Mouse (Mus musculus) liver, embryonic 16.5 days (tissue): ENCODE results near the gene 4921509C19Rik. TPM values are rescaled to one million over a fixed set of nuclear protein-coding genes. Genes with fewer than 3 reads are reported as not detected.
"Not testable (repeated sequence)": the region's sequence is repeated elsewhere in the genome, so short reads cannot be mapped to it uniquely, and the experiment has no call there.

Experiments
- ATAC-seq: fragments of 200-750 bp; cut with Nextera tagmentation; 2 replicates; pipeline ENCODE4 v1.8.0; 2017; ENCODE audit warnings: low read depth, mild to moderate bottlenecking, moderate number of reproducible peaks, moderate library complexity
- H3K27ac ChIP-seq: fragments of 300-500 bp; sonication (generic); 2 replicates; pipeline ENCODE4 v1.5.1; 2014; ENCODE audit warnings: mild to moderate bottlenecking, low read length
- H3K27me3 ChIP-seq: fragments of 300-500 bp; sonication (generic); 2 replicates; pipeline ENCODE4 v1.6.1; 2014; ENCODE audit warnings: low read depth, low read length, mixed read lengths; ENCODE audit not compliant: control insufficient read depth, insufficient read depth
- H3K36me3 ChIP-seq: fragments of 300-500 bp; sonication (generic); 2 replicates; pipeline ENCODE4 v1.6.1; 2014; ENCODE audit warnings: mild to moderate bottlenecking; ENCODE audit not compliant: control insufficient read depth, insufficient read depth
- H3K4me1 ChIP-seq: fragments of 300-500 bp; sonication (generic); 2 replicates; pipeline ENCODE4 v1.6.1; 2014; ENCODE audit warnings: low read depth, low read length, mixed read lengths; ENCODE audit not compliant: control insufficient read depth
- H3K4me2 ChIP-seq: fragments of 300-500 bp; sonication (generic); 2 replicates; pipeline ENCODE4 v1.6.1; 2014; ENCODE audit warnings: low read depth, low read length, mixed read lengths
- H3K4me3 ChIP-seq: fragments of 300-500 bp; sonication (generic); 2 replicates; pipeline ENCODE4 v1.5.1; 2014; ENCODE audit warnings: low read depth, mild to moderate bottlenecking, low read length
- H3K9ac ChIP-seq: fragments of 300-500 bp; sonication (generic); 2 replicates; pipeline ENCODE4 v1.6.1; 2014; ENCODE audit warnings: low read depth, low read length
- H3K9me3 ChIP-seq: fragments of 300-500 bp; sonication (generic); replicated peaks from 2 replicates; pipeline ENCODE4 v1.6.1; 2016; ENCODE audit warnings: low read length; ENCODE audit not compliant: control insufficient read depth
- WGBS: fragments of 180-500 bp; shearing (Covaris S2); extraction: QIAGEN DNeasy Blood & Tissue Kit; methylation state at CpG from one replicate; pipeline ENCODE4 v1.1.7; 2014; ENCODE audit not compliant: insufficient replicate concordance; 5-methylcytosine and 5-hydroxymethylcytosine counted together
- polyA plus RNA-seq: library from polyadenylated mRNA; unstranded; fragments of >200 nt; fragmentation: Nextera tagmentation; extraction: Ambion mirVana; gene quantifications from 2 replicates; pipeline ENCODE4 v1.2.1, GENCODE M21; 2015

4921509C19Rik gene
- polyA plus RNA-seq, result not detected in 2 replicates

DNA sequence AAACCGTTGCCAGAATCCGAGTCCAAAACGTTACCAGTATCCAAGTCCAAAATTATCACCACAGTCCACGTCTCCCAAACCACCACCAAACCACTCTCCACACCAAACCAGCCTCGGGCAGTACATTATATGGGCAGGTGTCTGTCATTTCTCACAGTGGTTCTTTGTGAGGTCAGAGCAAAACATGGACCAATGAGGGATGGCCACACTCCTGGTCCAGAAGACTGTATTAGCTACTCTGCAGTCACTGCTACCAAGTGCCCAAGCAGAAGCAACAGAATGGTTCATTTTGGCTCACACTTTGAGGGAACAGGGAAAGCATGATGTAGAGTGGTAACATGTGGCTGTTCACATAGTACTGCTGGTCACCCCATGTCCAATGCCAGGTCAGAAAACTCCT, at the start of gene 4921509C19Rik:
4921509C19Rik (minus strand) TSS at position 101 of the 400 bp plus-strand sequence.
- not testable (repeated sequence) for ATAC-seq, H3K9ac ChIP-seq, H3K4me1 ChIP-seq, H3K9me3 ChIP-seq, H3K4me2 ChIP-seq, H3K27ac ChIP-seq, H3K4me3 ChIP-seq, H3K36me3 ChIP-seq, H3K27me3 ChIP-seq
- 62% methylated on average over 5 of the region's 5 CpGs for WGBS

DNA sequence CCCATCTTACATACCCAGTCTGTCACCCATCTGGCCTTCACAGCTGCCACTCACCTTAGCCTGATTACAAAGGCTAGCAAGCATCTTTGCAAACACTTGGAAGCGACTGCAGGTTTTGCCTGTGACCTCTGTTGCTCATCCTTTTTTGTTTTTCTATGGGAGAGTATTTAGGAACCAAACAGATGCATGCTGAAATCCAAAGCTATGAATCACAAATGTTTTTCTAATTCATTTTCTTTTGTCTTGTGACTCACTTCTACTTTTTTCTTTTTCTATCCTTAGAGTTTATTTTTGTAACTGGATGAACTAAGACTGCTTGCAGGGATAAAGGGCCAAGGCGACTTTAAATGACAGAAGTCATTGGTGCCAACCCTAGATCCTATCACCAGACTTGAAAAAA, 49.6 kb upstream of the 4921509C19Rik start:
- no peaks in the 10 kb centered on the region for H3K36me3 ChIP-seq
- WGBS, result 51% methylated on average over 2 of the region's 2 CpGs
- no peak overlapping the region for H3K4me3 ChIP-seq
- H3K4me2 ChIP-seq, result no peak overlapping the region
- ATAC-seq, result no peak
- H3K27me3 ChIP-seq, result no peaks in the 10 kb centered on the region
- H3K27ac ChIP-seq, result no peak overlapping the region
- H3K4me1 ChIP-seq, result no peaks in the 10 kb centered on the region; the same call in 1 of the 2 replicates
- no peaks in the 10 kb centered on the region for H3K9me3 ChIP-seq
- no peak overlapping the region for H3K9ac ChIP-seq

DNA sequence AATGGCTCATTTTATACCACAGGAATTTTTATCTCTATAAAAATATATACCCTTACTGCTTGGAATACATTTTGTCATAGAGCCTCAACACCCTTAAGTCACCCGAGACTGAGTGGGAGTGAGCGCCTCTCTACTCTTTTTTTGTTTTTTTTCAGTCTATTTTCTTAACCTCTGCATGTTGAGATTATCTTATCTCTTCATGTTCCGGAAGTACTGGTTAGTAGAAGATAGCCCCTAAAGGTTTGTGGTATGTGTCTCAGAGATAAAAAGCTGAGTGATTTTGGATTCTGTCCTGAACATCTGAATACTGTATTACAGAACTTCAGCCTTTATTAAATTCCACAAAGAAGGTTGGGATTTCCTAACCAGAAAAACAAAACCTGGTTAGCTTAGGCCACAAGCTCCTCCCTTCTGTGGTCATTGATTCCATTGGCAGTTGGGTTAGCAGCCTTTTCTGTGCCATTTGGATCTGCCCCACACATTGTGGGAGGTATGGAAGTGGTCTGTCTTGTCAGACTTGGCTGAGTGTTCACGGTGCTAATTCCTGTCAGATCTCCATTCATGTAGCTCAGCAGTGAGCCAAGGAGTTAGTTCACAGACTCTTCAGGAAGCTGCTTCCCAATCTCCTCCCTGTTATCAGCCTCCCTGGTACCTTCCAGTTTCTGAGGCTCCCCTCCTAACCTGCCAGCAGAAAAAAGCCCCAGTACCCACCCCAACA, 48.5 kb upstream of the 4921509C19Rik start:
- 14% methylated on average over 4 of the region's 4 CpGs for WGBS
- H3K36me3 ChIP-seq, result no peaks in the 10 kb centered on the region
- no peak overlapping the region for H3K27ac ChIP-seq
- no peaks in the 10 kb centered on the region for H3K9me3 ChIP-seq
- no peak overlapping the region for H3K9ac ChIP-seq
- H3K27me3 ChIP-seq, result no peaks in the 10 kb centered on the region
- no peaks in the 10 kb centered on the region; the same call in 1 of the 2 replicates for H3K4me1 ChIP-seq
- H3K4me3 ChIP-seq, result no peak overlapping the region
- H3K4me2 ChIP-seq, result no peak overlapping the region
- peak; percentile 21; the same call in 1 of the 2 replicates for ATAC-seq

DNA sequence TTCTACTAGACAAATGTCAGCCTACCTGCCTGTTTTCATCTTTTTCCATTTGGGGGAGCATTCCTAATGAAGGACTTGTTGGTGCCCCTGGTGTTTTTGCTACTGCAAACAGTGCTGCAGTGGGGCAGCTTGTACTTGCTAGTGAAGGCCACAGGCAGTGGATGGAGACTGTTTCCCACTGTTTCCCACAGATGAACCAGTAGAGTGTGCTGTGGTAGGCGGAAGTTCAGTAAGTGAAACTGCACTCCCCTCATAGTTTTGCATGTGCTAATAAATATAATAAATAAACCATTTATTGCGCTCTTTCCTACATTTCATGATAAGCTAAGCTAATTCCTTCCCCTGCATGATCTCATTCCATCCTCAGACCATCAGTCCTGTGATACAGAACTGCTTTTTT, 43.0 kb upstream of the 4921509C19Rik start:
- H3K9me3 ChIP-seq, result no peaks in the 10 kb centered on the region
- H3K4me2 ChIP-seq, result no peak overlapping the region
- peaks cover 7% of the 10 kb centered on the region for H3K36me3 ChIP-seq
- no peak overlapping the region for H3K9ac ChIP-seq
- H3K27ac ChIP-seq, result no peak overlapping the region
- no peak for ATAC-seq
- H3K4me1 ChIP-seq, result no peaks in the 10 kb centered on the region
- WGBS, result 73% methylated on average over 2 of the region's 2 CpGs
- H3K27me3 ChIP-seq, result no peaks in the 10 kb centered on the region
- H3K4me3 ChIP-seq, result no peak overlapping the region

DNA sequence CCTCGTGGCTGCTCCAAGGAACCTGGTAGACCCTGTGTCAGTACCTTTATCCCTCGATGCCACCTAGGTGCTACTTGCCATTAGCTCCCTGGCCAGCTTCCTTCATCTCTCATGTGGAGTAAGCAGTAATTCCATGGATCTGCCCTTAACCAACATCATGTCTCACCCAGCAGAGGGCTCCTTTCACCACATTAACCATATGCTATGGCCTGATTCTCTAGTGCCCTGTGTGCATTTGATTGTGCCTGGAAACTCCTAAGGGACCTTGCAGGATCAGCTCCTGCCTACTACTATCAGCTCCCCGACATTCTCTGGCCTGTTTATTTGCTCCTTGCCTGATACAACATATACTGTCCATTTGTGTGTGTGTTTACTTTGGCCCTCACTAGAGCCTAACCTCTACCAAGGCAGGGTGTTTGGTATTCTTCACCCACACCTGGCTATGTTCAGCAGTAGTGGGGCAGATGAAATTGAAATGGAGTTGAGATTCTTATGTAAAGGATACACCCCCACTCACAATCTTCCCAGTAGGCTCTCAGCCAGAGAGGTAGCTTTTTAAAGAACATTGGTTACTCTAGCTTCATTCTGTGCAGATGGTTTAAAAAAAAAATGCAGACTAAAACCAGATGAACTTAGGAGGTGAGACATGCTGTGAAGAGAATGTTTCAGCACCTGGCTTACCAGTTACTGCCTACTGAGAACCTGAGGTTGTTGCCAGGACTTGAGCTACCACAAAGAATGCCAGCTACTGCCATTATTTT, 37.8 kb upstream of the 4921509C19Rik start:
- Histone ChIP-seq H3K27ac (no peak overlapping the region), H3K27me3 (no peaks in the 10 kb centered on the region), H3K4me2 (no peak overlapping the region), H3K9ac (no peak overlapping the region), H3K9me3 (no peaks in the 10 kb centered on the region), H3K36me3 (peaks cover 24% of the 10 kb centered on the region), H3K4me3 (no peak overlapping the region), H3K4me1 (no peaks in the 10 kb centered on the region)
- ATAC-seq, result no peak
- WGBS, result 62% methylated on average over 3 of the region's 3 CpGs

DNA sequence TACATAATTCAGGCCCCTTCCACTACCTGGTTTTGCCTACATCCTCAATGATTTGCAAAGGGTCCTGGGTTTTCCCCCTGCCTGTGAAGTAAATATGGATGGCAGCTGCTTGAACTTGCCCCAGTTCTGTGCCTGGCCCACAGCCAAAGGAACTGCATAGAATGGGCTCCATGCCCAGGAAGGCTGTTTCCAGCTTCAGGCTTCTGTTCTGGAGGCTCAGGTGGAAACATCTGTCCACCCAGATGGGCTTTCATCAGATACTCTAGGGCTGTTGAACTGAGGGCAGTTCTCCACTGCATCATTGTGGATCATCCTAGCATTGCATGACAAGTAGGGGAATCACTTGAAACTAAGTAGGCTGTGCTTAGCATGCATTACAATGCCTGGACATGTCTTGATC, 36.2 kb upstream of the 4921509C19Rik start:
- Histone ChIP-seq H3K4me1 (no peaks in the 10 kb centered on the region), H3K36me3 (peaks cover 29% of the 10 kb centered on the region), H3K9me3 (no peaks in the 10 kb centered on the region), H3K4me2 (no peak overlapping the region), H3K27ac (no peak overlapping the region), H3K27me3 (no peaks in the 10 kb centered on the region), H3K4me3 (no peak overlapping the region), H3K9ac (no peak overlapping the region)
- ATAC-seq, result no peak

DNA sequence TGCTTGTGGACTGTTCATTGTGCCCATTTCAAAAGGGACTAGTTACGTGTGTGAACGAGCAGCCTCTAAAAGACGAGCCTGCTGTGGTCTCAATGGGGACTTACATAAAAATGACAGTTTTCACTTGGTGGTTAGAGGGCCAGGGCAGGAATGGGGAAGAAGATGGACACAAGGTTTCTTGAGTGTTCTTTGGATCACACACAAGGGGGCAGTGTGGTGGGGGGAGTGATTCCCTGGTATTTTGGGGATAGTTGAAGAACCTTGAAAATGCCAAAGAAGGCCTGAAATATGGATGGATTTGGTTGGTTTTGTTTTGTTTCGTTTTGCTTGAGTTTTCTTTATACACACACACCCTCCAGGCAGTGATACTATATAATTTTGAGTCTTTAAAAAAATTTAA, 28.3 kb upstream of the 4921509C19Rik start:
- Histone ChIP-seq H3K9ac (no peak overlapping the region), H3K36me3 (peaks cover 23% of the 10 kb centered on the region)
- 71% methylated on average over 4 of the region's 4 CpGs for WGBS

DNA sequence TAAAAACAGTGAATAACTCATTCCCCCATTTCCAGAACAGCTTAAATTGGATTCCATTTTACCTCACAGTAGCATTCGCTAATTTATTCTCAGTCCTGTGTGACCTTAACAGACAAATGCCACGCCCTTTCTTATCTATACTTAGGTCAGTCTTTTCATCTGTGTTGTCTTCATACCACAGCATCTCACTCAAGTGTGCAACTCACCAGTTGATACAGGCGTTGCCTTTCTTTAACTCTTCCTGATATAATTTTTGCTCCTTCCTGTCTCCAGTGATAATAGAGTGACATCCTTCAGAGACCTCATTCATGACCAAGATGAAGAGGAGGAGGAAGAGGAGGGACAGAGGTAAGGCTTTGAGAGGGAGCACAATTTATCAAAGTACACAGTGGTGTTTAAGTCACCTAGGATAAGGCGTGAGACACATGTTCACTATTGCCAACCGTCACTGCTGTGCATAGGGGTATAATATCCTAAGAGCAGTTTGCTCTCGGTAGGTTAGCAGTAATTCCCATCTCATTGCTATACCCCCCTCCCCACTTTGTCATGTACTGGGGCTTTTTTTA, 24.6 kb upstream of the 4921509C19Rik start:
- no peak overlapping the region for H3K4me2 ChIP-seq
- ATAC-seq, result peak; percentile 64
- 39% methylated on average over 6 of the region's 6 CpGs for WGBS
- H3K36me3 ChIP-seq, result peaks cover 4% of the 10 kb centered on the region
- H3K4me1 ChIP-seq, result no peaks in the 10 kb centered on the region; the same call in 1 of the 2 replicates
- H3K9me3 ChIP-seq, result no peaks in the 10 kb centered on the region
- H3K9ac ChIP-seq, result no peak overlapping the region
- H3K27me3 ChIP-seq, result no peaks in the 10 kb centered on the region
- no peak overlapping the region for H3K27ac ChIP-seq
- H3K4me3 ChIP-seq, result no peak overlapping the region

More for the DNA sequence above, 28.3 kb upstream of the 4921509C19Rik start:
- no peaks in the 10 kb centered on the region; the same call in 1 of the 2 replicates for H3K4me1 ChIP-seq
- no peak overlapping the region for H3K4me3 ChIP-seq
- no peaks in the 10 kb centered on the region for H3K27me3 ChIP-seq
- H3K27ac ChIP-seq, result no peak overlapping the region
- no peak for ATAC-seq
- no peaks in the 10 kb centered on the region for H3K9me3 ChIP-seq
- H3K4me2 ChIP-seq, result no peak overlapping the region

DNA sequence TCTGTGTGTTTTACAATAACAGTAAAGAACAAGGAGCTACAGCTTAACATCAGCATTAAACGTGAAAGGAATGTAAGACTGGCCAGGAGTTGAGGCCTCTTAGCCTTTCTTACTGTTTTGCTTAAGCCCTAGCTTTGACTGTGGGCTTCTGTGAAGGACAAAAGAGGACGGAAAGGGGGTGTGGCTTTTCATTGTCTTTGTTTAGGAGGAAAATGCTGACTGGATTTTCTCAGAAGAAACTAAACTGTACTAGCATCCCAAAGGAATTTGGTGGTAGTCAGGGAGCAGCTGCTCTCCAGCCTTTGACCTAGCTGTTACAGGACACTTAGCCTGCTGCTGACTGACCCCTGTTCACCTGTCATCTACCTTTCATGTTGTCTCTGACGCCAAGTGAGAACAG, 22.4 kb upstream of the 4921509C19Rik start:
- 60% methylated on average over 3 of the region's 3 CpGs for WGBS
- peaks cover 4% of the 10 kb centered on the region; the same call in 1 of the 2 replicates for H3K4me1 ChIP-seq
- H3K36me3 ChIP-seq, result no peaks in the 10 kb centered on the region; the same call in 1 of the 2 replicates
- ATAC-seq, result no peak
- H3K9me3 ChIP-seq, result no peaks in the 10 kb centered on the region
- H3K4me2 ChIP-seq, result no peak overlapping the region
- H3K4me3 ChIP-seq, result no peak overlapping the region
- H3K27ac ChIP-seq, result no peak overlapping the region
- no peak overlapping the region for H3K9ac ChIP-seq
- no peaks in the 10 kb centered on the region for H3K27me3 ChIP-seq
